Mouse (Mus musculus) limb, embryonic 10.5 days (tissue): Measurements from ENCODE around the gene Rufy4. TPM values are rescaled to one million over a fixed set of nuclear protein-coding genes. Genes with fewer than 3 reads are reported as not detected.

ENCODE experiments used
- polyA plus RNA-seq: library from polyadenylated mRNA; unstranded; fragments of >200 nt; fragmentation: Nextera tagmentation; extraction: Ambion mirVana; gene quantifications from 2 replicates; pipeline ENCODE4 v1.2.1, GENCODE M21; 2016

Rufy4 gene
- polyA plus RNA-seq, 1 experiment from 2014 or later, result 0.08 TPM

Other genes starting within 250 kb of the Rufy4 start
- 38.6 and 46.7 TPM in 2 replicates for gene Tns1, start 1.1 kb upstream of the Rufy4 start, polyA plus RNA-seq
- 0.06 and 0.19 TPM in 2 replicates for gene Cxcr2, start 28.4 kb downstream of the Rufy4 start, polyA plus RNA-seq
- gene Cxcr1, start 69.1 kb downstream of the Rufy4 start, polyA plus RNA-seq, result 0.10 TPM in 1 of 2 replicates, not detected in the other
- 355 and 369 TPM in 2 replicates for gene Arpc2, start 110.5 kb downstream of the Rufy4 start, polyA plus RNA-seq
- 0.26 TPM in 1 of 2 replicates, not detected in the other for gene Gpbar1, start 153.0 kb downstream of the Rufy4 start, polyA plus RNA-seq
- 263 and 272 TPM in 2 replicates for gene Aamp, start 159.2 kb downstream of the Rufy4 start, polyA plus RNA-seq
- 113 and 121 TPM in 2 replicates for gene Pnkd, start 159.4 kb downstream of the Rufy4 start, polyA plus RNA-seq
- 10.7 and 12.0 TPM in 2 replicates for gene Tmbim1, start 180.1 kb downstream of the Rufy4 start, polyA plus RNA-seq
- gene Catip, start 236.6 kb downstream of the Rufy4 start, polyA plus RNA-seq, result 0.29 and 0.38 TPM in 2 replicates
- gene Slc11a1, start 249.7 kb downstream of the Rufy4 start, polyA plus RNA-seq, result 0.69 and 1.2 TPM in 2 replicates